Mouse (Mus musculus) ovary, postnatal 36 days (tissue): ENCODE results near the gene Mien1.

ENCODE experiments used
- DNase-seq: peaks from one replicate; pipeline ENCODE4 v3.0.0; 2022; ENCODE audit warnings: low spot score, mixed read lengths

The Mien1 gene

DNA sequence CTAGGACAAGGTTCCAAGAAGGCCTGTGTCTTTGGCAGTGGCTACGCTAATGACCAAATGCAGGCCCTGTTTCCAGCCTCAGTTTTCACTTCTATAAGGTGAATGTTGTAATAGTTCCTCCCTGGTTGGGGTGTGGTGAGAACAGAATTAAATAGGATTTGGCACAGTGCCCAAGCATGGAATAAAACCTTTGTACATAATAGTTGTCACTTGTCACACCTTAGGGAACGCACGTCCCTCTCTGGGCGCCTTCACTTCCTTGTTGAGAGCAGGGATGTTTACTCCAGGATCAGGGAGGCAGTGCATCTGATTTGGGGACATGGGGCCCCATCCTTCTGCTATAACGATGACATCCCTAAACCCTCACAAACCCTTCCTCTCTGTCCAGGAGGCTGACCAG is 10.4 kb downstream of the Mien1 start:
- DNase-seq = no peak

DNA sequence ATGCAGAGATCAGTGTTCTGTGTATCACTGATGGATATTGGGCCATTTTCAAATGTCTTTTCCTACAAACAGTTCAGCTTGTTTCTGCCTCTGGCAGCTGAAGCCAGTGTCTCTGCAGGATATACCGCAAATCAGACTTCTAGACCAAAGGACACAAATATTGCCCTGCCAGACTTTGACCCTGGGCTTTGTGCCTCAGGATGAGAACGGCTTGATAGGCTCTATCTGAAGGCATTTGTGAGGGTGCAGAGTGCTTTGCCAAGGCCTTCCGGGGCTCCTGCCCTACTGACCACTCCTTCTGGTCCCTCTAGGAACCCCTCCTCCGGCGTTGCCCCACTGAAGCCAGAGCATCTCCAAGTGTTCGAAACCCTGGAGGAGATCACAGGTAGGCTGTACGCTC is 12.2 kb downstream of the Mien1 start:
- DNase-seq = no peak

DNA sequence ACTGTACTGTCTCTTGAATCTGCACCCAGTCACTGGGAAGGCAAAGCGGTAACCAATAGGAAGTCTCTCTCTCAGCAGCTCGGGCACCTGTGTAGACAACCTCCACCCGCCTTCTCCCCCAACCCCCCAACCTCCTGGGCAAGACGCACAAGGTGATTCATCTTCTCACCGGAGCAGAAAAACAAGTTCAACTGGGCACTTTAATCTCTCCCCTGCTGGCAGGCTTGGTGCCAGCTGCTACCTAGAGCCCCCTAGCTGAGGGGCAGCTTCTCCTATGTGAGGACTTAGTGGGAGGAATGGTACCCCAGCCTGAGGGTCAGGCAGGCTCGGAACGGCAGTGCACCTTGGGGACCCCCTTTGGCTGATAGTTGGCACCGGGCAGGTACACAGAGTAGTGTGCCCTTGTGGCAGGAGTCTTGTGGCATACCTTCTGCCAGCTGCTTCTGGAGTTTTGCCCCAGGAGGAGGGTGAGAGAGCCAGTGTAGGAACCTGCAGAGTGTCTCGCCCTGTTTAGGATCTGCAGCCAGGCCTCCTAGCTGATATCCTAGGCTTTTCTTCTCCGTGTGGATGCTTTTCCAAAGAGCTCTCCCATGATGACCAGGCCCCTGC is 19.7 kb downstream of the Mien1 start:
- DNase-seq = no peak

DNA sequence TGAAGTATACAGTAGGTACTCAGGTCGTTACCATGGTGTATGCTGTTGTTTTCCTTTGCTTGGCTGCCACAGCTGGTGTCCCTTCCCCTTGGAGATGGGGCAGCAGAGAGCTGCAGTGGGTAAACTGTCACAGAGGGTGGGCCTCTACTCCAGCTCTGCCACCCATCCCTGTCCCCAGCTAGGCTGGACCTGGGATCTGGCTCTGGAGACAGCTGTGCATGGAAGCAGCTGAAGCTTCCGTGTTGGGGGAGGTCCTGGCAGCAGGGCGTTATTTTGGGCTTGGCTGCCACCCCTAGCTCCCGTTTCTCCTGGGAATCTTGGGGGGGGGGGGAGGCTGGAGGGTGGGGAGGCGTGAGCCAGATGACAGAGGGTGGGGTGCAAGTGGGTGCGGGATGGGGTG is 20.5 kb downstream of the Mien1 start:
- no peak for DNase-seq

DNA sequence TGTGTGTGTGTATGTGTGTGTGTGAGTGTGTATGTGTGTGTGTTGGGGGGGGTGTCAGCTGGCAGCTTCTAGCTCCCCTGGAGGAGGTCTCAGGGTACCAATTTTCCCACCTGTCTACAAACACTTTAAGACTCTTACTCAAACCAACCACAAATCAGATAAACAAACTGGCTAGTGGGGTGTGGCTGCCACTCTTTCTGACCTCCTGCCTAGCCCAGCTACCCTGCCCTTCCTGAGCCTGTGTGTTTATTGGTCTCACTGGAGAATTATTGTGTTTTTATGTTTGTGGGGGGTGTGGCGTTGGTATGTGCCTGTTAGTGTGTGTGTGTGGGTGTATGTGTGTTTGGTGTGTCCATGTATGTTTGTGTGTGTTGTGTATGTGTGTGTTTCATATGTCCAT is 21.7 kb downstream of the Mien1 start:
- DNase-seq = no peak

DNA sequence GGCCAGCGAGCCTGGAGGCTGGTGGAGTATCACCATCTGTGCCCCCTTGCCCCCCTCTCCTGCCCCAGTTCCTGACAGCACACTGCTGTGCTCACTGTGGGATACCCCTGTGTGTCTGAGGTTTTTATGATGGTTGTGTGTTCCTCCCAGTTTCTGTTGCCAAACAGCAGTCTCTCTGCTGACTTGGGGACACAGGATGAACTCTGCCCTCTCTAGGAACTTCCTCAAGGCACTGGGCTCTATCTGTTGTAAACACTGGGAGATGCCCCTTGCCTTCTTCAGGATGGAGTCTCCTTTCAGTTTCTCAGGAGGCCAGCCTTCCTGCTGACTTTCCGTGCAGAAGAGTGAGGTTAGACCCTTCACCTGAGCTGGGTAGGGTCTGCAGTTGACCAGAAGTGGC is 24.6 kb downstream of the Mien1 start:
- DNase-seq = no peak

DNA sequence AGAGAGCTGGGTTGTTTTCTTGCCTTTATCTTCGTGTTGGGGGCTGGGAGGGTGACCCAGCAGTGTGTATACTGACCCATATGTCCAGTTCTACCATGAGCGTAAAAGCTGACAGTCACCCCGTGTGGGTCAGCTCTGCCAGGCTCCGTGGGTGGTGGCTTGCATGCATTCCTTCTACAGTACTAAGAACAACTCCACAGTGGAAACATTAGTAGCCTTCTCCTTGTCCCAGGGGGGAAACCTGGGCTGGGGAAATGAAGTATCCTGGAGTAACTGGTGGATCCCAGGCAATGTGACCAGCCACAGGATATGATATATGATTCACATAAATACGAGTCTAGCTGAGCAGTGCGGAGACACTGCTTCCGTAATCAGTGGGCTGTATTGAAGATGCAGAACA is 25.1 kb downstream of the Mien1 start:
- DNase-seq = no peak

DNA sequence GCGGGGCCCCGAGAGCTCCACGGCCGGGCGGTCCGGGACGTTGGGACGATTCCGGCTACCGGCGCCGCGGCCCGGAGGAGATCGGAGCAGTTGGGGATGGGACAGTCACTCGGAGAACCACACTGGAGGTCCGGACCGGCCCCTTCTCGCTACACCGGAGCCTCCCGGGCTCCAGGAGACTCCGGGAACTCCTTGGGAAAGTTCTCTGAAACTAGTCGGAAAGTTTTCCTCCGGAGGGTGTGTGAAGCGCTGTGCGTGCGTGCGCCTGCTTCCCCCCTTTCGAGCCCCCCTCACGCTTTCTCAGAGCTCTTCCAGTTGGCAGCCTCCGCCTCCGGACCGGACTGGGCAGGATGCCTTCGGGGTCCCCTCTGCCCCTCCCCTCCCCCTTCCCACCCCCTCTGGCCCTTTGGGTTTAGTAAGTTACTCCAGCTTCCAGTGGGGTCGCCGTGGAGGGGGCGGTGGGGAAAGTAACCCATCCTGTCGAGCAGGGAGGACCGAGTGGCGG is 25.9 kb downstream of the Mien1 start:
- peak; percentile 39 for DNase-seq

DNA sequence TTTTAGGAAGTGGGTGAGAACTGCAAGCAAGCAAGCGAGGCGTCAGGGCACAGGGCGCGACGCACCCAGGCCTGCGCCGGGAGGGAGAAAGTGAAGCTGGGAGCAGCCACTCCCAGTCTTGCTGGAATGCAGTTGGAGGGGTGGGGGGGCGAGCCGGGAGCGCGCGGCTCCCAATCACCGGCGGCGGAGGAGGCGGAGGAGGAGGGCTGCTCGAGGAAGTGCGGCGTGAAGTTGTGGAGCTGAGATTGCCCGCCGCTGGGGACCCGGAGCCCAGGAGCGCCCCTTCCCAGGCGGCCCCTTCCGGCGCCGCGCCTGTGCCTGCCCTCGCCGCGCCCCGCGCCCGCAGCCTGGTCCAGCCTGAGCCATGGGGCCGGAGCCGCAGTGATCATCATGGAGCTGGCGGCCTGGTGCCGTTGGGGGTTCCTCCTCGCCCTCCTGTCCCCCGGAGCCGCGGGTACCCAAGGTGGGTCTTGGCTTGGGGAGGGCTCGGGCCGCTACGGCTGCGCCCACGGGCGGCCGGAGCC is 26.5 kb downstream of the Mien1 start, which contains the start of gene Erbb2:
Gene Erbb2, plus strand, starts transcription at position 198 of the 524 bp plus-strand sequence.
- DNase-seq = peak; percentile 81

DNA sequence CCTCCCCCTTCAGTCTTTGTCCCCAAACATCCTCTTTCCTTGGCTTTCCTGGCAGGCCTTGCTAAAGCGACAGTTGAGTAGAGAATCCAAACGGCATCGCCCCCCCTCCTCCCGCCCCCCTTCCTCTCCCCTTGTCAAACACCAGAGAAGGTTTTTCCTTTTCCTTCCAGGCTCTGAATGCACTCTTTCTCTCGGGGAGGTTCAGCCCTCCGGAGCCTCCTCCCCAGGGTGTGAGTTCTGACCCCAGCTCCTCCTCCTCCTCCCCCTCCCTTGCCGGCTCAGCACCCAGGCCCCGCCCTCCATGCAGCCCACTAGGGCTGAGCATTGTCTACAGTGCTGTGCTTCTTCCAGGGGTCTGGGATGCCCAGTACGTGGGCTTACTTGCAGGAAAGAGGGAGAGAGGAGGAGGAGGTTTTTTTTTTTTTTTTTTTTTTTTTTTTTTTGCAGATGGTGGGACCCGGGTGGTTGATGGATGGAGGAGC is 29.4 kb downstream of the Mien1 start:
- DNase-seq = no peak

DNA sequence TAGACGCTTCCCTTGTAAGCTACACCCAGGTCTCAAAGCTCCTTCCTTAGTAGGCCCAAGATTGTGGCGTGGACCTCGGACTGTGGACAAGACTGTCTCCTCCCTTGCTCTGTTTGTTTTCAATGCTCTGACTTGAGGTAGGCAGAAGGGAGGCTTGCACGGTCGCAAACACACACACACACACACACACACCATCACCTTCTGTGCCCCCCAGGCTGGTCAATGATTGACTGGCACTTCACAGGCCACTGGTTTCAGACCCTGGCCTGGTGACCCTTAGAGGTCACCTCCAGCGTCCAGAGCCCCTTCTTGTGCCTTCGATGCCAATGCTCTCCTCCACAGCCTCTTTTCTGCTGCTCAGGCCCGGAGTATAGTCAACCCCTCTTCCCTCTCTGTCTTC is 29.9 kb downstream of the Mien1 start:
- DNase-seq = no peak

DNA sequence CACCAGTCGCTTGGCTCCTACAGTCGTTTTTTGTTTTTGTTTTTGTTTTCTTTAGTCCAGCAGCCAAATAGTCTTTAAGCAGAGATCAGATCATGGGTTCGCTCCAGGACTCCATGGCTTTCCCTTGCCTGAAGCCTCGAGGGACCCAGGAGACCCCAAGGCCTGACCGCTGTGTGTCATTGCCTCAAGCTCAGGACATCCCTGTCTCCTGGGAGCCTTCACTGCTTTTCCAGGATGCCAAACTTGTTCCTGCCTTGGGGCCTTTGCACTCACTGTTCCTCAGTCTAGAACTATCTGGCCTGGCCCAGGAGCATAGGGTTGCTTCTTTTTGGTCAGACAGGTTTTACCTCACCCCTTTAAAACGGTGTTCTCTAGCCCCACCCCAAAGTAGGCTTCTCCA is 32.2 kb downstream of the Mien1 start:
- DNase-seq = no peak

DNA sequence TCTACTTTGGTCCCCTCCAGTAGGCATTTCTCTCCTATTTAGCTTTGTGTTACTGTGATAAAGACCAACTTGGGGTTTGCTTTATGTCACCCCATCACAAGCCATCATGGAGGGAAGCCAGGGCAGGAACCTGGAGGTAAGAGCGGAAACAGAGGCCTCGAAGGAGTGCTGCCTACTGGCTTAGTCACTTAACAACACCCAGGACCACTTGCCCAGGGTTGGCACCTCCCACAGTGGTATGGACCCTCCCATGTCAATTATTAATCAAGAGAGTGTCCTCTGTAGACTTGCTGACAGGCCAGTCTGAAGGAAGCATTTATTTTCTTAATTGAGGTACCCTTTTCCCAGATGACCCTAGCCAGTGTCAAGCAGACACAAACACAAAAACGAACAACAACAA is 38.0 kb downstream of the Mien1 start:
- no peak for DNase-seq

DNA sequence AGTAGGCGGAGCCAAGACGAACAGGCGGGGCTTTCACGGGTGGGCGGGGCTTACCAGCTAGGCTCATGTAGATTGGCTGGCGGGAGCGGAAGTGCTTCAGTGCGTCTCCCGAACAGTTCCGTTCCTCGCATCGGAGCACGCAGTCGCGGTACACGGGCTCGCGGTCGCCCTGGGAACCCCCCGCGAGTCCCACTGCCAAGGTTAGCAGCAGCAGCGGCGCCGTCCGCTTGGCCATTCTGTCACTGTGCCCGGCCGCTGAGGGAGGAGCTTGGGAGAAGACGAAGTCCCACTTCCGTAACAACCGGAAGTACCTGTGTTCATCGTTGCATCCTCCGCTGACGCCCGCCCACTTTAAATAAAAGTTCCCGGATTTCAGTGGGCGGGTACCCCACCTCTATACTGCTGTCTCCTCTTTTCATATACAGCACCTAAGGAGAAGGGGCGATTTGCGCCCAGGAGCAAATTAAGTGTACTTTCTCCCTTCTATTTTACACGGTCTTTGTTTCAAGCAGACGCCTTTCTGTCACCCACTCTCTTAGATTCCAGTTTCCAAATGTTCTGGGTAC is 38.5 kb downstream of the Mien1 start, which contains the start of gene Pgap3:
Gene Pgap3, minus strand, starts transcription at position 330 of the 566 bp plus-strand sequence.
- peak; percentile 88 for DNase-seq

DNA sequence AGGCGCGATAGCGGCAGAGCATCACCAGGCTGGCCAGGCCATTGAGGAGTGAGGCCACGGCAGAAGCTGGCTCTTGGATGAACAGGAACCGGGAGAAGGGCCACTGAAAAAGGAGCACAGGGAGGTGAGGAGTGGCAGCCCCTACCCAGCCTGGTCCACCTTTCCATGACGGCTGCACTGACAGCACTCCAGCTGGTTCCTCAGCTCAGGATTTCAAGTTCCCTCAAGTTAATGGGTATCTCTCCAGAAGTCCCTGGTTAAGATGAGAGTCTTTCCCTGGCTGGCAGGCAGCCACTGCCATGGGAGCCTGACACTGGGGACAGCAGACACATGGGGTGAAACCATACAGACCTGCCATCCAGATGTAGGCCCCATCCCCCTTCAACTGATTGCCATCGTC is 40.8 kb downstream of the Mien1 start:
- no peak for DNase-seq

DNA sequence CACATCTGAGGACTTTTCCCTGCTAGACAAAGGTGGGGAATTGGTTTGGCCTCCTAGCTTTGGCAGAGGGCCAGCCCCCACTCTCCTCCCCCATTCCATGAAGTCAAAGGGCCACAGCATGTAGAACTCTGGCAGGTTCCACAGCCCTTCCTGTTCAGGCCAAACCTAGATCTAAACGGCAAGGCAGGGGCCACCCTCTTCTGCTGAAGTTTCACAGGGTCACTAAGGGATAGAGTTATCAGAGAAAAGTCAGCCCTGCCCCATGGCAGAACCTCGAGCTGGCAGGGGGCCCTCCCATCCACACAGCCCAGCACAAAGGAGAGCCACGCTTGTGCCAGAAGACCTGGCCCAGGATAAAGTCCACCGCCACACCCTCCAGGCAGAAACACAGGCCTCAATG is 43.8 kb downstream of the Mien1 start:
- DNase-seq = no peak

DNA sequence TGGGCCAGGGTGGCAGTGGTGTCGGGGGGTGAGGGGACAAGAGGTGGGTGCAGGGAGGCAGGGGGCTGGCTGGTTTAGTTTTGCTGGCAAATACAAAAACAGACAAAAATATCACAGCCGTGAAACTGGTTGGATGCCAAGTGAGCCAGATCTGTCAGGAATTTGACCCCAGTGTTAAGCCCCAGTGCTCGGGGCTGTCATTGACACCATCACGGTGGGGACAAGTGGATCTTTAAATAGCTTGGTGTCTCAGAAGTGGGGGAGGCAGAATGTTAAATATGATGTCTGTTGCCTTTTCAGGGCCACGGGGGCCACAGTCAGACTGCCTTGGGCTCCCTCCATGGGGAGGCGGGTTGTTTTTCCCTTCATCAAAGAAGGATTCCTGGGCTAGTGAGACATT is 44.5 kb downstream of the Mien1 start:
- no peak for DNase-seq

DNA sequence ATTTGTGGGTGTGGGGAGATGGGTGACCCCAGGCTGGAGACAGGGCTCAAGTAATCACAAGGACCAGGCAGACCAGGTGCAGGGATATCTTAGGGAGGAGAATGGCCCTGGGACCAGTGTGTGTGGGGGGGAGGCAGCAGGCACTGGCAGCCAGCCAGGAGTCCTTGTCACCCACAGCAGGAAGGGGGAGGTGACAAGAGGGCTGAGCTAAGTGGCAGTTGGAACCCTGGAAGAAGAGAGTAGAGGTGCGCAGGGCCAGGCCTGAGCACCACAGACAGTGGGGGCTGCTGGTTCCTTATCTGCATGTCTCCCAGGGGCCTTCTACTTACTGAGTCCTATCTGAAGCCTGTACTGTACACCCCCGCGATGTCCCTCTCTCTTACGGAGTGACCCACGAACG is 45.5 kb downstream of the Mien1 start:
- DNase-seq = peak; percentile 60

DNA sequence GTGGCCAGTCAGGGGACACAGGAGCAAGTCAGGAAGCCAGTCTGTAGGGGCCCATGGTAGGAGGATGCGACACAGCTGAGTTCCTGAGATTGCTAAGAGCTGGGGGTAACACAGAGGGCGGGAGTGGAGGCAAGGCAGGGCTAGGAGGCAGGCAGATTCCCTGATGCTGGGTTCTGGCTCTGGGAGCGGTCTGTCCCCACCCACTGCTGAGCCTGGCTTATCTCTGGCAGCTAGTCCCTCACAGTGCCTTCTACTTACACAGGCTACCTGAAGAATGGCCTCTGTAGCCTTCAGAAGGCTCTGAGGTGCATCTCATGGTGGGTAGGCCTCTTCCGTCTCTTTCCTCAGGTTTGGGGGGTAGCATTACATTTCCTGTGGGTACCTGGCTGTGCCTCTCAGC is 46.1 kb downstream of the Mien1 start:
- DNase-seq = no peak

DNA sequence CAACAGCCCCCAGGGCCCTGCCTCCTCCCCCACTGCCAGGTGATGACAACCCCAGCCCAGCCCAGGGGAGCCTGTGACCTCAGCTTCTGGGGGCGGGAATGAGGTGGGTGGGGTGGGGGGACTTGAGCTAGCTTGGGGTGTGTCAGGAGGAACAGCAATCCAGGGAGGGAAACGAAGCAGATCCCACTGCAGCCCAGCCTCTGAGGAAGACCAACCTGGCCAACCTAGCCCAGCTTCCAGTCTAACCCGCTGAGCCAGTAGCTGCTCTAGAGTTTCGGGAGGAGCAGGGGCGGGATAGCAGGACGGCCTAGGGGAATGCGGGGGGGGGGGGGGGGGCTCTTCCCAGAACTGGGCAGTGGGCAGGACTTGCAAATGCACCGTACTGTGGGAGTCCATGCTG is 46.8 kb downstream of the Mien1 start:
- DNase-seq = no peak

DNA sequence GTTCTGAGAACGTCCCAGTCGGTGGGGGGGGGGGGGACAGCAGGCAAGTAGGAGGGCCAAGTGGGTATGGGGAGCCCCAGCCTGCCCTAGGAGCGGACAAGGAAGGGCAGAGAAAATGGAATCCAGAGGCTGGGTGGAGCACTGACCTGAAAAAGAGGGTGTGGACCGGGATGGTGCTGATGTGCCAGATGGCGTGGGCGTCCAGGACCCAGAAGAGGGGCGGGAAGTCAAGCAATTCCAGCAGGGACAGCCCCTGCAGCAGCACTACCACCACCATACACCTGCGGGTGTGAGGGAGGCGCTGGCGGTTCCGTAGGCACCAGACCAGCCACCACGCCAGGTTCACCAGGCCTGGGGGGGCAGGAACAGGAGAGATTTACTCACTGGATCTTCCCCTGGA is 48.6 kb downstream of the Mien1 start:
- no peak for DNase-seq

DNA sequence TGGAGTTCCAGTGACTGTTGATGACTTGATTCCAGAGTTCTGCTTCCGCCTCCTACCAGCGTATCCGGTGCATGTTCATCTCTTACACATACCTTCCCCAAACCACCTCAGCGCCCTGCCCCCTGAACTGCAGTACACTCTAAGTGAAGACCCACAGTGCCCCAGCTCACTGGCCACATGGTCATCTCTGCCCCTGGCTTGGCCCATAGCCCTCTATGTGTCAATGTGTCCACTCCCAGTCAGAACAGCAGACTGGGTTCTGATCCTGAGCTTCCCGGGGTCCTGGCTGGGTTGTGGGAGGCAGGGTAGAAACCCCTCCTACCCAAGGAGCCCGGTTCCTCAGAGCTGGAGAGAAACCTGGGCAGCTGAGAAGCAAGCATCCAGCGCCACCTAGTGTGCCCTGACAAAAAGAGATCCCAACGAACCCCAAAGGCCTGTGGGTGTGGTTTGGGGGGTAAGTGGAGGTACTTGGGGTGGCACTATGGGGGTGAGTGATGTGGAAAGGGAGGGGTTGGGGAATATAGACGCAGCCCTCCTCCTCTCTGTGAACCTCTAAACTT is 49.5 kb downstream of the Mien1 start:
- peak; percentile 62 for DNase-seq

DNA sequence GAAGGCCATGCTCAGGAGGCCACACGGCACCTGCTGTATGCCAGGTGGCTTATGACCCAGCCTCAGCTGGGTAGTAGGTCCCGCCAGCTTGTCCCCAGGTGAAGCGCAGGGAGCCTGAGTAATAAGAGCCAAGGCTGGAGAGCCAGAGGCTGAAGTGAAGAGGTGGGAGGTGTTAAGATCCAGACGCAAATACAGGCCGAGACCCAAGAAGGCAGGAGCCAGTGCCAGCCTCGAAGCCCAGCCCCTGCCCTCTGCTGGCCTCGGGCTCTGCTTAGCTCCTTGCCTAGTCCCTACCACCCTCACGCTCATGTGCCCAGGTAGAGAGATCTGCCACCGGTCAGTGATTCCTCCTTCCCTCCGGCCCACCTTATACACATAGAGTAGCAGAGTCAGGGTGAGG is 50.5 kb downstream of the Mien1 start:
- DNase-seq = no peak
